Mouse (Mus musculus) Patski (cell line): ENCODE results near the gene Csrnp1. TPM values are rescaled to one million over a fixed set of nuclear protein-coding genes. Genes with fewer than 3 reads are reported as not detected.

ENCODE experiments used
- ATAC-seq: fragments of 100-300 bp; one replicate; pipeline ENCODE4 v1.8.0; 2021
- CTCF ChIA-PET: fragments of 350-600 bp; sonication (Branson Sonifier 250); formaldehyde crosslinking; loops from one replicate; lab custom pipeline; 2022; ENCODE audit warnings: inconsistent platforms; lab: Charles Lee
- POLR2A ChIA-PET: fragments of 350-600 bp; sonication (Branson Sonifier 250); formaldehyde crosslinking; loops from one replicate; lab custom pipeline; 2022; ENCODE audit warnings: antibody characterized with exemption, inconsistent platforms; lab: Charles Lee
- DNase-seq: peaks from one replicate; pipeline ENCODE4 v3.0.0-alpha.2; 2011; ENCODE audit warnings: low read depth, low spot score
- H3K27me3 ChIP-seq: fragments of 371-371 bp; one replicate; pipeline ENCODE4 v1.5.1; 2021
- CTCF ChIP-seq: fragments of 100-300 bp; IDR thresholded peaks from one replicate; pipeline ENCODE4 v1.5.1; 2021
- in situ Hi-C: fragments of 300-500 bp; cut with MboI; formaldehyde crosslinking; loops from 3 replicates; pipeline ENCODE4 v1.11.1; 2018; ENCODE audit warnings: low pct_unique_long_range_greater_than_20kb, mixed read lengths
- polyA plus RNA-seq: library from polyadenylated mRNA; unstranded; gene quantifications from one replicate; pipeline ENCODE4 v1.2.3, GENCODE M21; 2021

Gene Csrnp1
- 18.8 TPM for polyA plus RNA-seq

DNA sequence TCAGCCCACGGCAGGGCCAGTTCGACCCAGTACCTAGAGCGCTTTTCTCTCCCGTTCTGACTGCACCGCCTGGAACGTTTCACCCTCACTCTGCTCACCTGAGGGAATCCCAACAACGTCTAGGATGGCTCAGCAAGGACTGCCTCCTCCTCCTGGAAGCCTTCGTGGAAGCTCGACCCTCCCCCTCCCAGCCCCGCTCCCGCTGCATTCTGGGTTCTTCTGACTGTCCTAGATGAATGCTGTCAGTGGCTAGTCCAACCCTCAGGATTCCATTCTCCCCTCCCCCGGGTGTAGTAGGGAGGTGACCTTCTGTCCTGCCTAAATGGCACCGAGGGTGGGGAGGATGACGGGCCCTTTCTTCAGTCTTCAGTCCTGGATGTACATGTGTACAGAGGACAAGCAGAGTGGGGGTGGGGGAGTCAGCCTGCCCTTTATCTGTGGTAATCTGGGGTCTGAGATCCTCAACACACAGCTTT lies at the start of gene Csrnp1:
Gene Csrnp1 (minus strand): TSS at position 123 of the 476 bp plus-strand sequence.
- POLR2A ChIA-PET, result no interaction called here

DNA sequence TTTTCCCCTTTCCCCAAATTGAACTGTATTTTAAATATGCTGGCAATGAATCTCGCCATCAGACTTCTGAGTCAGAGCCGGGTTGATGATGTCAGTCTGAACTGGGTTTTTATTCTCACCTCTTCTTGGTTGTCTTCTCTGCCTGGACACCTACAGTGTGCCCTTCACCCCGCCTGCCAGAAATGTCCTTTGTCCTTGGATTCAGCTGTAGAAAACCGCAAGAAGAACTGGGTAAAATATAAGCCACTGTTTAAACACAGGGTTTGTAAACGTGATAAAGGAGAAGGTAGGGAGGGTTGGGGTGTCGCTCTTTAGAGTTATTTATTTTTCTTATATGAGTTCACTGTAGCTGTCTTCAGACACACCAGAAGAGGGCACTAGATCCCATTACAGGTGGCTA lies 48.3 kb upstream of the Csrnp1 start:
- H3K27me3 ChIP-seq, result no peaks in the 10 kb centered on the region
- CTCF ChIA-PET, result interaction anchor here (0.8 to 3.4 kb wide), 4 partner anchors 15 to 44 kb away, joined by 3 to 15 read pairs (median 3); no protein-coding TSS in a partner anchor
- DNase-seq (no peak), ATAC-seq (no peak)
- POLR2A ChIA-PET, result no interaction called here
- in situ Hi-C loops, result no loop called here
- TF ChIP-seq CTCF, result no peak

More for the DNA sequence above, at the start of gene Csrnp1:
- in situ Hi-C loops, result no loop called here
- no peak for DNase-seq
- ATAC-seq, result no peak
- no peaks in the 10 kb centered on the region for H3K27me3 ChIP-seq
- CTCF ChIA-PET, result interaction anchor here (1.0 kb wide), 1 partner anchor 15 kb away, joined by 3 read pairs; no protein-coding TSS in a partner anchor
- no peak for TF ChIP-seq CTCF

DNA sequence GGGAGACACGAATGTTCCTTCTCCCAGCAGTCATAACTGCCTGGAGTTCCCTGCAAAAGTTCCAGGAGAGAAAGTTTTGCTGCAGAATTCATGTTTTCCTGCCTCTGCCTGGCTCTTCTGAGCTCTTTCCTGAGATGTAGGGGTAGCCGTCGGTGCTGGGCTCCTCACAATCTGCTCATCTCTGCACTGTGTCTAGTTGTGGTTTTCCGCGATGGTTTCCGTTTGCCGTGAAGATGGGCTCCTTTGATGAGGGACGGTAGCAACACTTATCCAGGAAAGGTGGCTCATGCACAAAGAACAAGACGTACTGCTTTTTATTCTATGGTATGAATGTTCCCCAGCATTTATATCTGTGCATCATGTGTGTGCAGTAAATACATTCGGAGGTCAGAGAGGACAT lies 46.0 kb upstream of the Csrnp1 start:
- POLR2A ChIA-PET, result no interaction called here
- ATAC-seq (no peak), DNase-seq (no peak)
- TF ChIP-seq CTCF, result no peak
- in situ Hi-C loops, result no loop called here
- no peaks in the 10 kb centered on the region for H3K27me3 ChIP-seq
- CTCF ChIA-PET, result interaction anchor here (1.3 to 2.4 kb wide), 2 partner anchors 43 to 69 kb away, joined by 4 to 10 read pairs; no protein-coding TSS in a partner anchor

- no peak for ATAC-seq
- POLR2A ChIA-PET, result no interaction called here
- CTCF ChIA-PET, result interaction anchor here (1.3 to 2.4 kb wide), 2 partner anchors 43 to 69 kb away, joined by 4 to 10 read pairs; no protein-coding TSS in a partner anchor
- TF ChIP-seq CTCF, result no peak
- H3K27me3 ChIP-seq, result no peaks in the 10 kb centered on the region
- DNase-seq, result no peak
- in situ Hi-C loops, result loop anchor here (5.0 kb wide), 2 partner anchors 42 to 67 kb away; no protein-coding TSS in a partner anchor
Observed at GRCm38 (mm10) chr9:120029880-120030279, 45.4 kb upstream of the Csrnp1 start.

DNA sequence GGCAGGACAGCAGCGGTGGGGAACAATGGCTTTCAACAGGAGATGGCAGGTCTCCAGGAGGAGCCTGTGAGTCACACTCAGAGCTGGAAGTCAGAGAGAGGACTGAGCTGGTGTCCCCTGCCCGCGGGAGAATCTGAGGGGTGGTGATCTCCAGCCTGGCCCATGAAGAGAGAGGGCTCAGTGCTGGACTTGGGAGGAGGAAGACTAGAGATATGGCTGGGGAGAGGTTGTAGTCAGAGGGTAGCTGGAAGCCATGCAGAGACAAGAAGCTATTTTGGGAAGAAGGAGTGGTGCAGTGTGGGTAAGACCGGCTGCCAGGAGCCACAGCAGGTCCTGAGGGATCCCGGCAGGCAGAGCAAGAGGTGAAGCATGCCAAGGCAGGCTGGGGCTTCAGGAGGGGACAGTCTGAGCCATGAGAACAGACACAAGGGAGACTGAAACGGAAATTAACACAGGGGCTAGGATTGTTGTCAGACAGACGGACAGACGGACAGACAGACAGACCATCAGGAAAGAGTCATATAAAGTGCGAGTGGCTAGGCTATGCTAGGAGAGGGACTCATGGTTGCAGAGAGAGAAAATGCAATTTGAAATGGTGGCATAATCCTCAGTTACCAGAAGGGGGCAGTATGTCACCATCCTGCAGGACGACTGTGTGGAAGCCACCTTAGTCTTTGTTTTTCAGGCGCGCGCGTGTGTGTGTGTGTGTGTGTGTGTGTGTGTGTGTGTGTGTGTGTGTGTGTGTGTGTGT lies 43.1 kb upstream of the Csrnp1 start:
- ChIA-PET CTCF (interaction anchor here (0.7 to 2.0 kb wide), 6 partner anchors 28 to 82 kb away, joined by 3 to 19 read pairs (median 5); partner anchors contain the start of gene Slc25a38), POLR2A (interaction anchor here (1.1 kb wide), 1 partner anchor 45 kb away, joined by 3 read pairs; no protein-coding TSS in a partner anchor)
- no peak for TF ChIP-seq CTCF
- in situ Hi-C loops, result loop anchor here (5.0 kb wide), 2 partner anchors 45 to 70 kb away; no protein-coding TSS in a partner anchor
- ATAC-seq (peak; percentile 40), DNase-seq (no peak)
- no peaks in the 10 kb centered on the region for H3K27me3 ChIP-seq

DNA sequence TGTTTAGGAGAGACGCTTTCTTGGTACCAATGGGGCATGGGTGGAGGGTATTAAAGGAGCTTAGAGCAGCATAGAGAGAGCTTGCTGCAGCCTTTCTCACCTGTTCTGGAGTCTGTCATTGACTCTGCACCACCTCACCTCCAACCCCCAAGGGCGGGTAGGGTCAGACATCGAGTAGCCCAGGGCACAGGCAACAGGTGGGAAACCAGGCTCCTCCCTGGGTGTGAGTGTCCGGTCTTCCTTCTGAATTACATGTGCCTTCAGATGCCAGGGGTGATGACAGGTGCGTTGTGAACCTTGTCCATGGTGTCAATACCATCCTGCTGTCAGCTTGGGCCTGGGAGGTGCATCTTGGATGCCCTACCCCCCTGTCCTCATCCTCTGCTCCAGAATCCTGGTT lies 40.2 kb upstream of the Csrnp1 start:
- POLR2A ChIA-PET, result interaction anchor here (0.7 kb wide), 1 partner anchor 188 kb away, joined by 3 read pairs; no protein-coding TSS in a partner anchor
- in situ Hi-C loops, result loop anchor here (5.0 kb wide), 2 partner anchors 48 to 73 kb away; no protein-coding TSS in a partner anchor
- no peak for DNase-seq
- ATAC-seq, result no peak
- TF ChIP-seq CTCF, result no peak
- CTCF ChIA-PET, result no interaction called here
- no peaks in the 10 kb centered on the region for H3K27me3 ChIP-seq

DNA sequence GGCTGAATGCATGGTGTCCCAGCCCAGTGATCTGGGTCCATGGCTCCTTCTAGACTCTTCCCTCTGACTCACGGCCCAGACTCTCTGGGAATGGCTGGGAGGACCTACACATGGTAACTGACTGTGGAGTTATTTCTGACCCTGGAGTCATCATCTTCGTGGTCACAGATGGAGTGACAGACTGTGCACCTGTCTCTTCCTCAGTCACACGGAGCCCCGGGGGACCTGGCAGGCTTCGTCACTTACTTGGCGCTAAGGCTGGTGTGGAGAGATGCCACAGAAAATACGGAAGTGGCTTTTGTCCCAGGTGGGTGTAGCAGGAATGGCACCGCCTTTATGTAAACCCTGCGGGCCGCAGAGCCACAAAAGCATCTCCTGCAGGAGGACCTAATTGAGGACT lies 39.7 kb upstream of the Csrnp1 start:
- TF ChIP-seq CTCF, result no peak
- DNase-seq (no peak), ATAC-seq (no peak)
- ChIA-PET POLR2A (interaction anchor here (0.6 to 0.7 kb wide), 2 partner anchors 12 to 187 kb away, joined by 3 read pairs; no protein-coding TSS in a partner anchor), CTCF (no interaction called here)
- in situ Hi-C loops, result no loop called here
- no peaks in the 10 kb centered on the region for H3K27me3 ChIP-seq

GRCm38 (mm10) chr9:120023086-120023811 lies 38.8 kb upstream of the Csrnp1 start, which contains the start of gene Xirp1:
Xirp1 (minus strand) TSS chr9:120023598.
- CTCF ChIA-PET, result no interaction called here
- DNase-seq (no peak), ATAC-seq (no peak)
- in situ Hi-C loops, result no loop called here
- no peaks in the 10 kb centered on the region for H3K27me3 ChIP-seq
- POLR2A ChIA-PET, result interaction anchor here (0.5 to 0.6 kb wide), 2 partner anchors 57 to 87 kb away, joined by 3 read pairs; no protein-coding TSS in a partner anchor
- no peak for TF ChIP-seq CTCF

DNA sequence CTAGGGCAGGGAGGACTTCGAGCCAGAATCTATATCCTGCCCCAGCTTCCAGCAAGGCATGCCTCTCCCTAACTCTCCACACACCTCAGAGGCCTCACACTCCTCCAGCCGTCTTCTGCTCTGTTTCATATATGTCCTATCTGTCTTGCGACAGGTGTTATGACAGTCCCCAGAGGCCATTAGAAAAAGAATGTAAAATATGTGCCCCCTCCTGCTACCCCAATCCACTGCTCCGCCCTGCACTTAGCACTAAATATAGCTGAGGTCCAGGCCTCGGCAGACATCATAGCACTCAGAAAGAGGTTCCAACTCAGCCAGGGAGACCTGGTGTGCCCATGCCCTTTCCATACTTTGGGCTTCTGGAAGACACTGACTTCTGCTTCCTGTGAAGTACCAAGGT lies 36.7 kb upstream of the Csrnp1 start:
- H3K27me3 ChIP-seq, result no peaks in the 10 kb centered on the region
- in situ Hi-C loops, result no loop called here
- CTCF ChIA-PET, result interaction anchor here (1.1 to 1.5 kb wide), 3 partner anchors 51 to 78 kb away, joined by 4 to 9 read pairs (median 6); no protein-coding TSS in a partner anchor
- ATAC-seq, result no peak
- DNase-seq, result no peak
- POLR2A ChIA-PET, result no interaction called here
- no peak for TF ChIP-seq CTCF
